Mouse (Mus musculus) thymus, postnatal 14 days (tissue): ENCODE measurements around the gene Vsnl1.

ENCODE experiments used
- DNase-seq: peaks from one replicate; pipeline ENCODE4 v3.0.0; 2021

The Vsnl1 gene

GRCm38 (mm10) chr12:11436497-11437265, at the start of gene Vsnl1:
Gene Vsnl1, minus strand, starts transcription at chr12:11436613.
- DNase-seq = no peak

GRCm38 (mm10) chr12:11456632-11457031, 20.2 kb upstream of the Vsnl1 start:
- DNase-seq = no peak

- DNase-seq = no peak
These were observed 19.8 kb upstream of the Vsnl1 start for GRCm38 (mm10) chr12:11456213-11456612.

- peak; percentile 44 for DNase-seq
These were observed 19.3 kb upstream of the Vsnl1 start, which contains the start of gene Rad51ap2 for GRCm38 (mm10) chr12:11455549-11456194. Gene Rad51ap2, plus strand, starts transcription at chr12:11456079.

GRCm38 (mm10) chr12:11454146-11454545, 17.7 kb upstream of the Vsnl1 start:
- DNase-seq = no peak

GRCm38 (mm10) chr12:11437907-11438447, 1.6 kb upstream of the Vsnl1 start:
- no peak for DNase-seq

GRCm38 (mm10) chr12:11437266-11437906, 973 bp upstream of the Vsnl1 start:
- peak; percentile 28 for DNase-seq

GRCm38 (mm10) chr12:11436023-11436350, 426 bp downstream of the Vsnl1 start:
- DNase-seq = no peak

GRCm38 (mm10) chr12:11435246-11436022, 979 bp downstream of the Vsnl1 start:
- no peak for DNase-seq

- no peak for DNase-seq
These were observed 2.0 kb downstream of the Vsnl1 start for GRCm38 (mm10) chr12:11434446-11434845.

- no peak for DNase-seq
These were observed 2.7 kb downstream of the Vsnl1 start for GRCm38 (mm10) chr12:11433716-11434115.

GRCm38 (mm10) chr12:11433126-11433525, 3.3 kb downstream of the Vsnl1 start:
- DNase-seq = no peak

- DNase-seq = no peak
These were observed 9.0 kb downstream of the Vsnl1 start for GRCm38 (mm10) chr12:11427396-11427795.

- no peak for DNase-seq
These were observed 18.3 kb downstream of the Vsnl1 start for GRCm38 (mm10) chr12:11418112-11418511.

- DNase-seq = no peak
These were observed 28.7 kb downstream of the Vsnl1 start for GRCm38 (mm10) chr12:11407679-11408078.

GRCm38 (mm10) chr12:11398791-11399190, 37.6 kb downstream of the Vsnl1 start:
- no peak for DNase-seq

- no peak for DNase-seq
These were observed 39.4 kb downstream of the Vsnl1 start for GRCm38 (mm10) chr12:11397029-11397428.

GRCm38 (mm10) chr12:11395470-11395869, 40.9 kb downstream of the Vsnl1 start:
- no peak for DNase-seq

GRCm38 (mm10) chr12:11392525-11392924, 43.9 kb downstream of the Vsnl1 start:
- no peak for DNase-seq

GRCm38 (mm10) chr12:11391244-11391949, 45.0 kb downstream of the Vsnl1 start:
- no peak for DNase-seq

- DNase-seq = no peak
These were observed 47.3 kb downstream of the Vsnl1 start for GRCm38 (mm10) chr12:11389141-11389540.

GRCm38 (mm10) chr12:11384754-11385153, 51.7 kb downstream of the Vsnl1 start:
- DNase-seq = no peak
